Mouse (Mus musculus) cerebellum, adult (tissue): ENCODE data around the gene Lrrc4c.

Experiments
- ATAC-seq: cut with Nextera tagmentation; 2 replicates; pipeline ENCODE4 v1.9.2; 2017; ENCODE audit warnings: mild to moderate bottlenecking, moderate library complexity, mixed read lengths; ENCODE audit not compliant: insufficient number of reproducible peaks, low FRiP score, low TSS enrichment

Lrrc4c gene

GRCm38 (mm10) chr2:97564509-97564908 is 1246.5 kb downstream of the Lrrc4c start:
- no peak for ATAC-seq

GRCm38 (mm10) chr2:97568954-97569353 is 1251.0 kb downstream of the Lrrc4c start:
- ATAC-seq: no peak

- ATAC-seq: no peak
These were observed 1257.0 kb downstream of the Lrrc4c start for GRCm38 (mm10) chr2:97574921-97575320.

- no peak for ATAC-seq
These were observed 1263.2 kb downstream of the Lrrc4c start for GRCm38 (mm10) chr2:97581132-97581531.

GRCm38 (mm10) chr2:97586322-97586721 is 1268.4 kb downstream of the Lrrc4c start:
- ATAC-seq: no peak

- no peak for ATAC-seq
These were observed 1272.6 kb downstream of the Lrrc4c start for GRCm38 (mm10) chr2:97590563-97590962.

- no peak for ATAC-seq
These were observed 1286.2 kb downstream of the Lrrc4c start for GRCm38 (mm10) chr2:97604182-97604581.

GRCm38 (mm10) chr2:97604688-97605215 is 1286.8 kb downstream of the Lrrc4c start:
- no peak for ATAC-seq

GRCm38 (mm10) chr2:97609436-97609835 is 1291.5 kb downstream of the Lrrc4c start:
- ATAC-seq: no peak

- ATAC-seq: no peak
These were observed 1292.6 kb downstream of the Lrrc4c start for GRCm38 (mm10) chr2:97610566-97610965.

- ATAC-seq: peak; percentile 52; the same call in 1 of the 2 replicates
These were observed 1296.8 kb downstream of the Lrrc4c start for GRCm38 (mm10) chr2:97614724-97615123.

GRCm38 (mm10) chr2:97618589-97618988 is 1300.6 kb downstream of the Lrrc4c start:
- no peak for ATAC-seq

GRCm38 (mm10) chr2:97639941-97640340 is 1322.0 kb downstream of the Lrrc4c start:
- ATAC-seq: no peak

GRCm38 (mm10) chr2:97641661-97642060 is 1323.7 kb downstream of the Lrrc4c start:
- no peak for ATAC-seq

GRCm38 (mm10) chr2:97652711-97653110 is 1334.7 kb downstream of the Lrrc4c start:
- ATAC-seq: no peak
